Mouse (Mus musculus) T-helper 2 cell (primary cell): Measurements from ENCODE around the gene Kcnk4.

Experiments
- in situ Hi-C: fragments of 300-600 bp; cut with MboI, MseI; formaldehyde crosslinking; loops from one replicate; pipeline ENCODE4 v1.15.1; 2025; ENCODE audit warnings: high pct_unique_total_duplicates

Kcnk4 gene

DNA sequence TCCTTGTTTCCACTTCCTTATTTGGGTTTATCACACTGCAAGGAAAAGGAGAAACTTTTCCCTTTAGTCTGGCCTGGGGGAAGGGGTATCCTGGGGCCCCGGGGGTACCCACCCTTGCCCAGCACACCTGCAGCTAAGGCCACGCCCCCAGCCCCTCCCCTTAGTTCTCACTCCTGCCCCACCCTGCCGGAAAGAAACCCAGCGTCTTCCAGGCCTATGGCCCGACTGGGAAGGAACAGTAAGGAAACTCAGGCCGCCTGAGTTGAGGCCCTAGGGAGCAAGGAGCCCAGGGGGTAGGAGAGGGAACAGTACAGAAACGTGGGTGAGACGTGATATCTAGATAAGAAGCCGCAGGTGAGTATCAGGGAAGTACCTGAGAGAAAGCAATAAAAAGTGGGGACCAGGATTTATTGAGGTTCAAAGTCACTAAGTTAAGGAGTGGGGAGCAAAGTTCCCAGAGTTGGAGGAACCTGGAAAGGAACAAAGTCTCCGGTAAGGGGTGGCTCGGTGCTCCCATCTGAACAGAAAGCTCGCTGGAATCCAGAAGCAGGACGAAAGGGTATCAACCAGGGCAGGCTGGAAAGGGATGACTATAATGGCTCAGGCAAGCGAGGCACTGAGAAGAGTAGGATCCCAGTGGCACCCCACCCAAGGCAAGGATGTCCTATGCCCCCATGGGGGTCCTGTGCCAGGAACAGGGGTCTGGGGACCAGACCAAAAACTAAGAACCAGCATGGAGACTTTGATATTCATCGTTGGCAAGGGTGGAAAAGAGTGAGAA is 34.4 kb upstream of the Kcnk4 start:
- in situ Hi-C loops: no loop called here

DNA sequence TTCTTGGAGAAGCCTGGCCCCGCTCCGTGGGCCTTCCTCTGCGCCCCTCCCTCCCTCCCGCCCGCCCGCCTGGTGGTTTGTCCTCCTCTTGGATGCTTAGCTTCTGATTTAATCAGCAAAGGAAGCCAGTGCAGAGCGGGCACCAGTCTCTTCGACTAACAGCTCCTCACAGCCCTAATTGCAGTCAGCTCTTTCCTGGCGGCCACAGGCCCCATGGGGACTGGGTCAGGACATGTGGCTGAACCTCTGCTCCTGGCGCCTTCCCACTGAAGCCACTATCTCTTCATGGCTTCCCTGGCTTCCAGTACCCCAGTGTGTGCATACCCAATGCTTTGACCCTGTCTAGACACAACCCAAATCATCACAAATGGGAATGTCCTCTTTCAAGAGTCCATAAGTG is 22.1 kb upstream of the Kcnk4 start:
- in situ Hi-C loops: no loop called here

DNA sequence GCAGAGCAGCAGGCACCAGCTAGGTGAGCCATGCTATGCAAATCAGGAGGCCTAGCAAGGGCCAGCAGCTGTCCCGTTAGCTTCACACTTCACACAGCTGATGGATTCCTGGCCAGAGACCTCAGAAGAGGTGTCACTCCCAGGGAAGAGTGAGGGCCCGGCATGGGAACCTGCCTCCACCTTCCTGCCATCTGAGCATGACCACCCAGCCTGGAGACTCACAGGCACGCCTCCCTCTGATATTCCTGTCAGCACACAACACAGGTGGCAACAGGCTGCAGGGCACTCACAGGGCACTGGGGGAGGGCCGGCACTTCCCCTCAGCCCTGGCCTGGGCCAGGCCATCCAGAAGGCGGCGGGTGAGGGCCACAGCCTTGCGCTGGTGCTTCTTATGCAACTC is 21.1 kb upstream of the Kcnk4 start:
- in situ Hi-C loops: no loop called here

DNA sequence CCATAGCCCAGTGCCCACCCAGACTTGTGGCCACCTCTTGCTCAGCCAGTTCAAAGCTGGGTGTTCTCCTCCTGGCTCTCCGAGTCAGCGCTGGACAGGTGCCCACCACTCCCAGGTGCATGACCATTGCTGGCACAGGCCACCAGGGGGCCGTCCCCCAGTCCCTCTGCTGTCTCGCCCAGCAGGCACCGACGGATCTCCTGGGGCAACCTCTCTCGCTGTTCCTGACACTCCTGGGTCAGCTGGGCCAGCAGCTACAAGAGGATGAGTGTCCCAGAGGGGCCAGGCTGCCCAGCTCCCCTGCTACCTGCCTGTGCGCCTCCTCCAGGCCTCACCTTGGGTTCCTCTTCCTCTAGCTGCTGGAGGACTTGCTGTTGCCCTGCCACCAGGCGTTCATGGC is 19.7 kb upstream of the Kcnk4 start:
- in situ Hi-C loops: no loop called here

DNA sequence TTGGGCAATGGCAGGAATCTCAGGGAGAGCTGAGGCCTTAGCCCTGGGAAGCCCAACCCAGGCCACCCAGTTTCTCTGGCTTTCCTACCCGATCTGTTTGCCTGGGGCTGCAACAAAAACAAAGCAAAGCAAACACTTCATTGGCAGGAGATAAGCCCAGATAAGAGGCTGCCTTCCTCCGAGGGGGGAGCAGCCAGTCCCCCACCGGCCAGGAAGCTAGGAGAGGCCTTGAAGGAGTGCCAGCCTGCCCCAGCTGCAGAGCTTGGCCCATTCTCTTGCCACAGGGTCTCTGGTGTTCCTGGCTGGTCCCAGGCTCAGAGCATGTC is 18.4 kb upstream of the Kcnk4 start:
- in situ Hi-C loops: no loop called here

DNA sequence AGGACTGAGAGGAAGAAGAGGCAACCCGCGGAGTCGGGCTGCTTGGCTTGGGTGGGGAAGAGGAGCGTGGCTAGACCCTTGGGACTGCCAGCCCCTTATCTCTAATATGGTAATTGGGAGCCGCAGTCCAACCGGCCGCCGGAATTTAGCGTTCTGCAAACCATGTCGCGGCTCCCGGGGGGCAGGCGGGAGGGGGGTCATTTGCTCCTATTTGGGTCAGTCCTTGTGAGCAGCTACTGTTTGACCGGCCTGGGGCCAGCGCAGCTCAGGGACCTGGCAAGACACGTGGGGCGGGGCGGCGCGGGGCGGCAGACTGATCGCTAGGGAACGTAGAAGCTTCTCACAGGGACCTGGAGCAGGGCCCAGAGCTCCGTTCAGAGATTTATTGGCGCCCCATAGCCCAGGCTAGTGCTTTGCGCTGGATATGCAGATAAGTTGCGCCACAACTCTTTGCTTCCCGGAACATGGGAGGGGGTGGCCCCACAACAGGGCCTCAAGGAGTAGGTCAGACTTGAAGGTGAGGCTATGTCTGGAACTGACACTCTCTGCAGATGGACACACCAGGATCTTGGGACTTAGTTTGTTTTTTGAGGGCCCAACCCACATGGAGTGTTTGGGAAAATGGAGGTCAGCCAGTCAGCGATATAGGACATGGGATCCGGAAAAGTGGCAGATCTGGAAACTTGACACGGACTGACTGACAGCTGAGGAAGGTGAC is 17.8 kb upstream of the Kcnk4 start:
- in situ Hi-C loops: no loop called here

DNA sequence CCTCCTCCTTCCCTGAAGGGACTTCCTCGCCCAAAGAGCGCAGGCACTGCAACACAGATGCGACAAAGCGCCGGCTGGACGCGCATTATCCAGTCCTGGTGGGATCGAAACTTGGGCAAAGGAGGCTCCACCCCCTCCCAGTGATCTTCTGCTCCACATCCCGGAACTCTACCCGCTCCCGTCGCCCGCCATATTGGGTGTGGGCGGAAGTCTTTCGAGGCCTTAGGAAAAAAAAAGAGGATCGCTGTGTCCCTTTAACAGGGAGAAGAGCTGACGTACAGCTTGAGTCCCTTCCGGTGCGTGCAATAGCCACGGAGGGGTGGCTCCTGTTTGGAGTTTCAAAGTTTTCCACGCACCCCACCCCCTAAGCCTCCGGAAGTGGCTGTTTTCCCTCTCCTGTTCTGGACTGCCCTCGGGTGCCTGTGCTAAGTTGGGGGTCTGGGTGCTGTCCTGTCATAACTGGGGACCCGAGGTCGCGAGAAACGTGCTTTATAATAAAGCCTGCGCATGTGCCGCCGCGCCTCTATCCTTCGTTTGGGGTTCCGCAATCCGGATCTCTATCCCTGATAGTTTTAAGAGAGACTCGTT is 17.2 kb upstream of the Kcnk4 start:
- in situ Hi-C loops: no loop called here

DNA sequence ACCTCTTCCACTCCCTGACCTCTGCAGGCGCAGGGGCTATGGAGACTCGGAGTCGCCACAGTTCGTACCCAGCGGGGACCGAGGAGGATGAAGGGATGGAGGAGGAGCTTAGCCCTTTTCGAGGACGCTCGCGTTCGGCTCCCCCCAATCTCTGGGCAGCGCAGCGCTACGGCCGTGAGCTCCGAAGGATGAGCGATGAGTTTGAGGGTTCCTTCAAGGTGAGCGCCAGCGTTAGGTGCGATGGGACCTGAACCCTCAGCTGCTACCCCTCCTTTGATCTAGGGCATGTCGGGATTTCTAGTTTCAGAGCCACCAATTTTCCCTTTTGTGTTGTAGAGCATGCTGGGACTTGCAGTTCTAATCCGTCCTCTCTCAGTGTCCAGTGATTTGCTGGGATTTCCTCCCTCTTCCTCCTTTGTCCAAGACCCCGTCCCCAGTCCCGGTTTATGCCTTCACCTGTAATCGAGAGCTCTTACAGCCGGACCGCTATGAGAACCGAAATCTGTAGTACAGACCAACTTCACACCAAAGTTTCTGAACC is 16.4 kb upstream of the Kcnk4 start:
- in situ Hi-C loops: no loop called here

DNA sequence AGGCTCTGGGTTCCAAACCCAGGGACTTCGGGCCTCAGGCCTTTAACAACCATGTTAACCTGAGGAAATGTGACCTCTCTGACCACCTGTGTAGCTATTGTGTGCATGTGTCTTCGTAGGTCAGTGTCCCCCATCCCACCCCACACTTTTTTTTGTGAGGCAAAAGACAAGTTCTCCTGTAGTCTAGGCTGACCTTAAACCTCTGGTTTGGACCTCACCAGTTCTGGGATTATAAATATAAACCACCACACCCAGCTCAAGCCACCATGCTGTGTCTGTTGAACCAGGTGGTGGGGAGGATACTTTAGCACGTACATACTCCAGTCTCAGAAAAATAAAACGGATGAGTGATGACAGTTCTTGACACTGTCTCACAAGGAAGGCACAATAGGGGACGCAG is 15.6 kb upstream of the Kcnk4 start:
- in situ Hi-C loops: no loop called here

DNA sequence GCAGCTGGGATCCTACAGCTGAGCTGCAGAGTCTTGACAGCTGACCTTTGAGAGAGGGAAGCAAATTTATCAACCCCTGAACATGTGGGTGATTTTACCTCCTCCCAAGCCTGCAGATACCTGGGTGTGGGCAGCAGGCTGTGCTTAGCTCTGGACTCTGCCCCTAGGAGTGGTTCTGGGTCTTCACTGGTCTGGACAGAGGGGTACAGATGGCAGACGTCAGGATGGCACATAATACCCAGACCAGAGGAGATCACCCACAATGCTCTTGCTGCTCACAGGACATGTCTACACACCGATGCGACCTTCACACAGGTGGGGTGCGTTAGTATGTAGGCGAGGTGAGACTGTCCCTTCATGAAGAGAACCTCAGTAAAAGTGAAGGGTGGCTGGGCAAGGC is 15.2 kb upstream of the Kcnk4 start:
- in situ Hi-C loops: no loop called here

DNA sequence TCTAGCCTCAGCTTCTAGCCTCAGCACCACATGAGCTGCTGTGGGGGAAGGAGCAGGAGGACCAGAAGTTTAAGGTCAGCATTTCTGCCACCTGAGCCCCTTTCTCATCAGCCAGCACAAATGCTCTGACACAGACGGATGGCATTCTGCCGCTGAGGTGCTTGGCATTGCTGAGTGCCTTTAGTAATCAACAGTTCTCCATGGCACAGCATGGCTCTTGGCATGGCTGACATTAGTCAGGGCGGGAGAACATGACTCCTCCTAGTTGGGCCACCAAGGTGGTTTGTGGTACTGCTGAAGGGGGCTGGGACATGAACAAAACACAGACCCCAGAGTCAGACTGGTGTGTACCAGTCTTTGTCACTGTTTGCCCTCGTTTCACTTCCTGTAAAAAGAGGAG is 13.9 kb upstream of the Kcnk4 start:
- in situ Hi-C loops: no loop called here

DNA sequence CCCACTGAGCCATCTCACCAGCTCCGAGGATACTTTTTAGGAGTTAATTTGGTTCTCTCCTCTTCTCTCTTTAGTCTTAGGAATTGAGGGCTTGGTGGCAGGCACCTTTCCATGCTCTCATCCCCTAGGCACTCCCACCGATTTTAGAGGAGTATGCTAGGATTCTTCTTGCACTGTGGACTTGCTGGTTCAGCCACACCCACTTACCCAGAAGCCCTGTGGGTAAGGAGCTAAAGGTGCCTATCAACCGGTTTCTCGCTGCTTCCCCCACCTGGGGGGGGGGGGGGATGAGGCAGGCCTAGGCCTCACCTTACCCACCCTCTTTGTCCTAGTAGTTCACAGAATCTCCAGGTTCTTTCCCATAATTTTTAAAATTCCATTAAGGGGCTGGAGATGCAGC is 13.4 kb upstream of the Kcnk4 start:
- in situ Hi-C loops: no loop called here

DNA sequence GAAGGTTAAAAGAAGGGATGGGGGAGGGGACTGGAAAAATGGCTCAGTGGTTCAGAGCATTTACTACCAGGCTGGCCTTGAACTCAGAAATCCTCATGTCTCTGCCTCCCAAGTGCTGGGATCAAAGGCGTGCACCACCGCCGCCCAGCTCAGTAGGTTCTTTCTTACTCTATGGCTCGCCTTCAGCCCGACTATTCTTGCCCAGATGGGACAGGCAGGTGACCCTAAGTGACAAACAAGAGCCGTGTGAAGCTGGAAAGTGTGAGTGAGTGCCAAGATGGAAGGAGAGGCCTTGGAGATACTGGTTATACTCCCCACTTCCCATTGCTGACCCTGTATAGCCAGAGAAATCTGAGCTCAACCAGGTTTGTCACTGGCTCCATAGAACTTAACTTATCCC is 9.4 kb upstream of the Kcnk4 start:
- in situ Hi-C loops: no loop called here

DNA sequence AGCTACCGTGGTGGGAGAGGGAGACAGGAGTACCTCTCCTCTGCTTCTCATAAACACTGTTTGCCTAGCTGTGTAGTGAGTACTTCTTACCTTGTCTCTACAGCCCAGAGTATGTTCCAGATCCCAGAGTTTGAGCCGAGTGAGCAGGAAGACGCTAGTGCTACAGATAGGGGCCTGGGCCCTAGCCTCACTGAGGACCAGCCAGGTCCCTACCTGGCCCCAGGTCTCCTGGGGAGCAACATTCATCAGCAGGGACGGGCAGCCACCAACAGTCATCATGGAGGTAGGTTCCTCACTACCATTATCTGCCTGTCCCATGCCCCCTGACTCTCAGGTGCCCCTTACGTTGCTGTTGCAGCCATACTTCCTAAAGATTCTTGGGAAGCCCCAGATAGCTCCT is 8.4 kb upstream of the Kcnk4 start:
- in situ Hi-C loops: no loop called here

DNA sequence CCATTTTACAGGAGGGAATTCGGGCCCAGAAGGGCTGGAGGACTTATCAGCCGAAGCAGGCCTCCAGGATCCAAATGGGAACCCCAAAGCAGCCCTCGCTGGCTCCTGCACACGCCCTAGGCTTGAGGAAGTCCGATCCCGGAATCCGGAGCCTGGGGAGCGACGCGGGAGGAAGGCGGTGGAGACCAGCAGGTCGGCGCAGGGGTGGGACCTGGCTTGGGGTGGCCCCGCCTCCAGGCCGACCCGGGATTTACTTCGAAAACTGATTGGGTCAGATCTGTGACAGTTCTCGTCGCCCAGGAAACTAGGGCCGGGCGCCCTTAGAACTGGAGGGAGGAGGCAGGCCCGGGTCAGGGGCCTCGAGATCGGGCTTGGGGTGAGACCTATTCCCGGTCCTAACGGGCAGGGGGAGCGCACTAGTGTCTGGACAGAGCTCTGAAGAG is 8.0 kb upstream of the Kcnk4 start, which contains the start of gene Gpr137:
Gene Gpr137, minus strand, starts transcription at position 232 of the 443 bp plus-strand sequence.
- in situ Hi-C loops: no loop called here

DNA sequence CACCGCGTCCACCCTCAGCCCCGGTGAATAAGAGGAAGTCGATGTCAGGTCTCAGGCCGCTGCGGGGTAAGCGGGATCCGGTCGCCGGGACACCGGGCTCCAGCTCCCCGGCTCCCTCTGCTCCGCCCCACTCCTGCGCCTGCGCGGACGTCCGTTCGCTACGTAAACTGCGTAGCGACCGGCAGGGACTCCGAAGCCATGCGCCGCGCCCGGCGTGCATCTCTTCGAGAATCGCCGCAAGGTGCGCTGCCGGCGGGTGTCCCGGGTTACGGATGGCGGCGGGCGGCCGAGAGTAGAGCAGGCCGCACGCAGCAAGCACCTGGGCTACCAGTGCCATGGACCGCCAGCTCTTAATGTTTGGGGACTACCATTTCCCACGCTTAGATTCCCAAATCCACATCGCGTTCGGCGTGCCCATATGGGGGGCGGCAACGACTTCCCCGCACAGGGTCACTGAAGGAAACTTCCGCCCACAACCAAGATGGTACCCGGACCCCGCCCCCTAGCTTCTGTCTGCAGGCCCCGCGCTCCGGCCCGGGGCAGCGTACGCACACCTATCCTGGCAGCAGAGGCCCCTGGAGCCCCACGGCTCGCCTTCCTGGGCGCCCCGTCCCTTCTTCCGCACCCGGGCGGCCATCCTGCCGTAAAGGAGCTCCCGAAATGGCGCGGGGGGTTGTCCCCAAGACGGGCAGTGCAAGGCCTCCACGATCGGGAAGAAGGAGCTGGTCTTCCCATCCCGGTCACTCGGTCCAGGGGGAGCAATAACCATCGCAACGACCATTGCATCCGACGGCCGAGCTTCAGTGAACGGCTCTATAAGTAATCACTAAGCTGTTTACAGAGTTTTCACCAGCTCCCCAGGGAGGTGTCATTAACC is 7.3 kb upstream of the Kcnk4 start, which contains the start of gene Bad:
Gene Bad, plus strand, starts transcription at position 490 of the 877 bp plus-strand sequence.
- in situ Hi-C loops: no loop called here

DNA sequence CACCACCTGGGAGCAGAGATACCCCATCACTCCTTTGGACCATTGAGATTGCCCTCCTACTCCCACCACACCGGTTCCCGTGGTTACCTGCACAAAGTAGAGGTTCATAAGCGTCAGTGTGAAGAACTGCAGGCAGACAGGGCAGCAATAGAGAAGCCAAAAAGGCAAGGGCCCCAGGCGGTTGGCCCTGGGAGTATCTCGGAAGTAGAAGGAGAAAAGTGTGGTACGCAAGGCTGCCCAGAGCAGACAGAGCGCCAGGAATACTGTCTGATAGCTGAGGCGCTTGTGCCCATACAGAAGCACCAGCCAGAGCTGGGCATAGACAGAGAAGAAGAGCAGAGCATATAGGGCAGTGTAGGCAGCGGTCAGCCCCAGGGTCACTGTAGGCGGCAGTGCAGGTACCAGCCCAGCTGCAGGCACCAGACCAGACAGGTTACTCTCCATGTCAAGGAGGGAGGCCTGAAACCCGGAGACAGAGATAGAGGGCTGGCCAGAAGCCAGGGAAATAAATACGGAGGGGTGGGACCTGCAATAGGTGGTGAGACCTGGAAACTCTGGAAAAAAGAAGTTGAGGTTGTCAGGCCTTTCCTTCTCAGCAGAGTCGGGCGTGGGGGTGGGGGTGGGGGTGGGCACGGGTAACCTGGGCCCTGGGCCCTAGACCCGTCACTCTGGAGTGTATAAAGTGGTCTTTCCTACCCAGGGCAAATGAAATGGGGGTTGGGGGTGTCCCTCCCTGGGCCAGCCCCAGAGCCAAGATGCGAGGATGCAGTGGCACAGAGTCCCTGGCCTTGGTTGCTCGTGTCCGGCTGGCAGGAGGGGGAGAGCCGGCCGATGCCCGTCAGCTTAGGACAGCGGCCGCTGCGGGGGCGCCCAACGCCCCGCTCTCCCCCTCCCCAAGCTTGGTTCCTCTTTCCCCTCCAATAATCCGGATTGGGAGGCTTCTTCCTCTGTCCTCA is 6.4 kb upstream of the Kcnk4 start:
- in situ Hi-C loops: no loop called here

DNA sequence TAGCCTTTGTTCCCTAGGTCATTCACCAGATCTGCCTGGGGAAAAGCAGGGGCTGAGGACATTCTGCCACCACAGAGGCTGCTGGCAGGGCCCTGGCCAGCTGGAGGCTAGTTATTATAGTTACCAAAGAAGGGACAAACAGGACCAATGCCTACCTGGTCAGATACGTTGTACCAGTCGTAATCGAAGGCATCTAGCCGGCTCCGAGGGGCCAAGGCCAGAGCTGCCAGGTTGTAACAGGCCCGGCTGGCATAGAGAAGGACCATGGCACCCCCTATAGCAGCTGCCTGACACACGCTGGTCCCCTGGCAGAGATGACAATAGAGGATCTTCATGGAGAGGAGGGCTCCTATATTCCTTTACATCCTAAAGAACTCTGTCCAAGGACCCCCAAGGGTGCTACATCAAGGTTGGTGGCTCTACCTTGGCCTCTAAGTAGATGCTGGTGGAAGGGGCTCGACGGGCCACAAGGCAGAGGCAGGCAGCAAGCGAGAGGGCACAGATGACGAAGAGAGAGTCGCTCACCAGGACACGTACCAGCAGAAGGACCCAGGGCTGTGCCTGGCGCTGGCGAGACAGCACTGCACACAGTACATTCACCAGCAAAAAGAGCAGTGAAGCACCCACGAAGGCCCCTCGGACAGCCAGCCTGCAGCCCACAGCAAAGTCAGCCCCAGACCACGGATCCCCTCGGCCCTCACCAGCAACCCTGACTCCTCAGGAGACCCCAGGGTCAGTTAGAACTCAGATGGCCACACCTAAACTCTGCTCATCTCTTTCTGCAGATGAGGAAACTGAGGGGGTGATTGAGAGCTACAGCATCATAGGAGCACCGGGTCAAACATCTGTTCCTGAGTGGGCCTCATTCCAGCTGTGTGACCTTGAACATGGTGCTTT is 5.0 kb upstream of the Kcnk4 start:
- in situ Hi-C loops: loop anchor here (5.0 kb wide), 1 partner anchor 38 kb away; the partner anchor contains the start of gene Plcb3
